Mouse (Mus musculus): ENCODE measurements around the gene Hoxa9.

The Hoxa9 gene

DNA sequence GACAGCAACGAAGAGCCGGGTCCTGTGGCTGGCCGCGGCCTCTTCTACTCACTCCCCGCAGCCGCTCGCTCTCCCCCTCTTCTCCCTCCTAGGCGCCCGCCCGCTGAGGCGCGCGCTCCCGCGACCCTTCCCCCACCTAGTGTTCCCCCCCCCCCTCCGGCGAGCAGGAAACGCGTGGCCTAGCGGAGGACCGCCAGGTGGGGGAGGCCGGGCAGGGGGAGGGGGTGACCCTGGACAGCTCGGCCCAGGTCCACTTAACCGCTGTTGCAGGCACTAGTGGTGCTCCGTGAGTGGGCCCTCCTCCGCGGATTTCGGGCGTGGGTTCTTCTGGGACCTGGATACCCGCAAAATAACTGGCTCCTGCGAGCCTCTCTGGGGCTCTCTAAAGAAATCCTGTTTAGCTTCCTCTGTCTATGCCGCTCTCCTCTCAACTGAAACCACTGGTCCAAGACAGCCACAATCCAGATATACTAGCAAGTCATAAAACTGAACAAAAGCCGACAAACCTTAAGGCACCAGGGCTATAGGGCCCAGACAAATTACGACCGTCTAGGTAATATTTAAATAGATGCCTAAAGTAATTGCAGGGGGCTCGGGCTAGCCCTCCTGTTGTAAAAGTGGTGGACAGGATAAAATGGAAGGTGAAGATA, at the start of gene Hoxa9:
TSS of gene Hoxa9 (minus strand) at position 574 of the 650 bp plus-strand sequence.
- DNase-seq: no peak

DNA sequence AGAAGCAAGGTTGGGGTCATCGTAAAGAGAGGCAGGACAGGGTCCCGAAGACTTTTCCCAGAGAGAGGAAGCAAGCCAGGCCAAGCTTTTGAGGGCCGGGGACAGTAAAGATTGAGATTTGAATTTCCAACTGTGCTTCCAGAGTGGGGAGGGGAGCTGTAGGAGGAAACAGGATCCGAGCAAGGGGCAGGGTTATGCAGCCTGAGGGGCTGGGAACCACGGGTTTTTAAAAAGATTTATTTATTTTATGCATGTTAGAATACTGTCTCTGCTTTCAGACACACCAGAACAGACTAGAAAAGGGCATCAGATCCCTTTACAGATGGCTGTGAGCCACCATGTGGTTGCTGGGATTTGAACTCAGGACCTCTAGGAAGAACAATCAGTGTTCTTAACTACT, 46.0 kb upstream of the Hoxa9 start:
- no peak for DNase-seq

DNA sequence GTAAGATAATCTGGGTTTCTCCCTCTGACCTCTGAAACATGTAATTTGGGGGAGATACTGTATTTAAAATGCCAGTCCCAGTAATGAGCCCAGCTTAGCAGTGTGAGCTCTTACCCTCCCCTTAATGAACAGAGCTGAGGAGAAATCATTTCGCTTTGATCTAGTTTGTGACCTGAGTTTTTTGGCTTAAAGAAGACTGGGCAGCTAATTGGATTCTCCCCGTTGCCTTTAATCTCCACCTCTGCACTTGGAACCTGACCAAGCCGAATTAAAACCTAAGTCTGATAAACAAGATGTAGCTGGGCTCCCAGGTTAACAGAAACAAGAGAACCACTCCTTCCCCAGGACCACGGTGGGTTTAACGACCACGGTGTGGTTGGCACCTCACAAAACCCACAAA, 45.5 kb upstream of the Hoxa9 start:
- no peak for DNase-seq

- DNase-seq: no peak
Observed at GRCm38 (mm10) chr6:52275563-52276280, 44.8 kb upstream of the Hoxa9 start.

DNA sequence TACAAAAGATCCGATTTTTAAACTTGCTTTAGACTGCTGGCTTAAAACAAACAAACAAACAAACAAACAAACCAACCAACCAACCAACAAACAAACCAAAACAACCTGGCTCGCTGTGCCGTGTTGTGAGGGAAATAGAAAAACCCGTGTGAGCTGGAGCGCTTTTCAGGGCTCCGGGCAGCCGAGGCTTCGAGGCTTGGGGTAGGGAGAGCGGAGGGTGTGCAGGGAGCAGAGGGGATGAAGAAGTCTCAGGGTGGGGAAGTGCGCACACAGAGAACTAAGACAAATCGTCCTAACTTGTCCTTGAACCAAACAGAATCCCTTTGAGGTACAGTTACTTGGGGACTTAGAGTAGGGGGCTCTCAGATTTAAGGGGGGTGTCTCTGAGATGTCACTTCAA, 43.7 kb upstream of the Hoxa9 start:
- no peak for DNase-seq

DNA sequence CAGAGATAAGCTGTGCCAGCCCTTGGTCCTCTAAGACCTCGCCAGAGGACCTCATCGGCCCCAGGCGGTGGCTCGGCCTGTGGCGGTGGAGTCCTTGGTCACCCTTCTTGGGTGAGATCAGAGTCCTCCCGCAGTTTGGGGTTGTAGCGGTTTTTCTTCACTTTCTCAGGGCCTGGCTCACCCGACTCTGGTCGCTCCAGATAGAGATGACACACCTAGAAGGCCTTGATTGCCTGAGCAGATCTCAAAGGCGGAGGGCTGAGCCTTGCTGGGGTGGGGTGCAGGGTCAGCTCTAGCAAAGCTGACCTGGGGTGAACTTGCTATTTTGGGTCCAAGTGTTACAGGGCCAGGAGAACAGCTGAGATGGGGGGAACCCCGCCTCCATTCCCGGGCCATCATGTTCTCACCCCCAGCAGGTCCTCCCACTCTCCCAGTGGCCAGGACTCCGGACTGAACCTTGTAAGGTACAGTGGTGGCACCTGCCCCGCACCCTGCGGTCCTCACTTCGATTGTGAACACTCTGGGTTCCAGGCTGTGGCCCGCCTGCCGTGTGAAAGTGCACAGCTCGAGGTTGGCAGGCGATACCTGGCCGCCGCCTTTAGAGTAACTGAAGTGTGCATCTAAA, 42.9 kb upstream of the Hoxa9 start:
- no peak for DNase-seq

DNA sequence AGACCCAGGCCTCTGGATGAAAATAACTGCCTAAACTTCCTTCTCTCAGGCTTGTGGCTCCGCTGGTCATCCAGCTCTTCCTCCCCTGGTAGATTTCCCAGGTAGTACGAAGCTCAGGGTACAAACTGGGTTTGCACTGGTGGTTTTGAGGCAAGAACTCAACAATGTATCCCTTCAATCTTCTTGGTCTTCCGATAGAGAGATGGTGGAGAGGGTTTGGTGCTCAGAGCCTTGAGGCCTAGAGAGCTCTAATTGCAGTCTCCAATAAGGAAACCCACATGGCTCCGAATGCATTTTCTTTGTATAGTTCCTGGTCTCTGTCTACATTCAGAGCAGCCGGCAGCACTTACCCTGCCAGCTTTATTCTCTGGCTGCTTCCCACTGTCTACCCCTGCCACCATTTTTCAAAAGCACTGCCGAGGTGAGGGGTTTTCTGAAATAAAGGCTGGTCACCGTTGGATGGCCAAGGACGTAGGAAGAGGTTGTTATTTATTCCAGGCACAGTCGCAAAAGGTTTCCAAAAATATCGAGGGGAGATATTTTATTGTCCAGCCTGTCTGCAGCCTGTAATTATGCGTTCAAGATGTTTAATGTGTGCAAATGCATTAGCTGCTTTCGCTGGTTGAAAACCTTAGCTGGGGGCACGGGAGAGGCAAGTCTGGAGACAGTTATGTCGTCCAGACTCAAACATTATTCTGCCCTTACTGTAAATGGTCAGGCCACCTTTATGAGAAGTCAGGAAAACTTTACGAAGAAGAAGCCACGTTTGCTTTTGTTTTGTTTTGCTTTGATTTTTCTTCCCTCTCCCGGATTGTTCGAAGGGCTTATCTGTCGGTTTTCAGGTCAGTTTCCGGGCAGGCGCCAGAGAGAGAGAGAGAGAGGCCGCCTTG, 42.1 kb upstream of the Hoxa9 start:
- no peak for DNase-seq

GRCm38 (mm10) chr6:52270494-52271480, 39.9 kb upstream of the Hoxa9 start:
- DNase-seq: peak; percentile 57

GRCm38 (mm10) chr6:52268756-52269155, 37.9 kb upstream of the Hoxa9 start:
- no peak for DNase-seq

DNA sequence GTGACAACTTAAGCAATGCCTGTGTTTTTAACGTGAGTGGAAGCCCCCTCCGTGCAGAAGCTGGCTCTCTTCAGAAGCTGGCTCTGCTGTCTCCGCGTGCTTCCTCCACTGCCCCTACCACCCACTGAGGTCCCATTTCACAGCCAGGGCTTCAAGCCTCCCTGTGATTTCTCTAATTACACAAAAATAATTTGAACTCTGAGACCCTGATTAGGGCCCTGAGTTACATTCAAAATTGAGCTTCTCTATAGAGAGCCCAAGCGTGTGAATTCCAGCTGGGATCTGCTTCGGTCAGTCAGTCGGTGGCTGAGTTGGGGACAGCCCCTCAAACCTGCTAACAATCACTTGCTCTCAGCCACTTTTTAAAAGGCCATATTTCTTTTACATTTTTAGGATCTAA, 37.5 kb upstream of the Hoxa9 start:
- DNase-seq: no peak

DNA sequence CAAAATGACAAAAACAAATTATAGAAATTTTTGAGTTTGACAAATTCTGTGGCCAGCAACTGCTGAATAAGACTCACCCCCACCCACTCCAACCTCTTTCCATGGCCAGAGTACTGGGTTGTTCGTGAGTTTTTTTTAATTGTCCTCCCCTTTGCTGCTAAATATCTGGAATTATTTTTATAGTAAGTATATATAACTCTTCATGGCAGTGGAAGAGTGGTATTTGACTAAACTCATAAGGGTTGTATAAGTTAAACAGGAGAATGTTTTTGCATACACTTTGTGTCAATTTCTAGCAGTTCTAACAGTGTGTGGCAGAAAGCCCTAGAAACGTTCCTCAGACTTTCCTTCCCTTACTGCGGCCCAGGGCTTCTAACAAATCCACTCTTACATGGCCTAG, 36.8 kb upstream of the Hoxa9 start:
- no peak for DNase-seq

- no peak for DNase-seq
Observed at GRCm38 (mm10) chr6:52267221-52267620, 36.3 kb upstream of the Hoxa9 start.

- DNase-seq: no peak
Observed at GRCm38 (mm10) chr6:52266666-52266985, 35.7 kb upstream of the Hoxa9 start.

DNA sequence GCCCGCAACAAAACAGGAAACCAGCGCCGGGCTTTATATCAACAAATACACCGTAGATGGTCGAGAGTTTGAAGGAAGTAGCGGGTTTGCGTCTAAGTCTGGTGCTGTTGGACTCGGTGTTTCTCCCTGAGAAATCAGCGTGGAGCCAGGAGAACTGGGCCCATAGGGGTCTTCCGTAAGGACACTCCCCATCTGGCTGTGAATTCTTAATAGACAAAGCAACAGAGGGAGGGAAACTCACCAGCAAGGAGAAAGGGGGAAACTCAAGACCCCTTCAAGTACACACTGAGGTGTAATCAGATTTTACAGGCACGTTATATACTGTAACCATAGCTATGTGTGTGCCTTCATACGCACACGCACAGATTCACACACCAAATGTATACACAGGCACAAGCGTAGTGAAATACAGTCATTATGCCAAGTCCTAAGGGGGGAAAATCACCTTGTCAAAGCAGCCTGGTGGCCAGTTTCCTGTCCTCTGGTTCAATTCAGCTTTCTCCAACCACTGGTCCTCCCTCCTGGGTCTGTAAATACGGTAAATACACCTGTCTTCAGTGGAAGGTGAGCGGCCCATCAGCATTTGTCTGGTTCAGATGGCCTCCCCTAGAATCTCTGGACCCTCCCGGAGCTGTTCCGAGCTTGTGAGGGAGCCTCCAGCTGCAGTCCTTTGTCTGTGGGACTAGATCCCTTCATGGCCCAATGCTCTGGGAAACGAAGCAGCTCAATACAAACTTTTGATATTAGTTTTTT, 35.2 kb upstream of the Hoxa9 start:
- no peak for DNase-seq

DNA sequence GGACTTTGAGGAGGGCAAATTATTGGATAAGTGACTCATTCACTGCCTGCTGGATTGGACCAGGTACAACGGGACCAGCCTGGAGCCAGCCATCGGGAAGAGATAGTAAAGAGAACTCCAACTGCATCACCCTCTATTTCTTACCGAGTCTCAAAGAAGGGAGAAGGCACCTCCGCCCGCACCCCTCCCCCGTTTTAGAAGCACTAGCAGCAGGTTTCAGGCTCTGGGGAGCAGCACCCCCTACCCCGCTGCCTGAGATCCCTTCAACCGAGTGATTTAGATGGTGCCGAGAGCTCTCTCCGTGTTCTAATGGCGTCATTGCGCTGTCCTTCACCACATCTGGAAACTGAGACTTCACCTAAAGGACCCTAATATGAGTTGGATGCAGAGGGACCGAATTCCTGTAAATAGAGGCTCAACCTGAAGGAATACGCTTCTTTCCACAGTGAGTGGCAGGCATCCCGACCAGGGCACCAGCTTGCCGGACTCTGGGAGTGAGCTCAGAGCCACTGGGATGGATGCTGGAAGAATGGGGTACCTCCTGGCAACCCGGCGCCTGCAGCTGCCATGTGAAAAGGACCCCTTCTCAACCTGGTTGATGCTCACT, 34.5 kb upstream of the Hoxa9 start:
- no peak for DNase-seq

GRCm38 (mm10) chr6:52264106-52264790, 33.4 kb upstream of the Hoxa9 start:
- no peak for DNase-seq

DNA sequence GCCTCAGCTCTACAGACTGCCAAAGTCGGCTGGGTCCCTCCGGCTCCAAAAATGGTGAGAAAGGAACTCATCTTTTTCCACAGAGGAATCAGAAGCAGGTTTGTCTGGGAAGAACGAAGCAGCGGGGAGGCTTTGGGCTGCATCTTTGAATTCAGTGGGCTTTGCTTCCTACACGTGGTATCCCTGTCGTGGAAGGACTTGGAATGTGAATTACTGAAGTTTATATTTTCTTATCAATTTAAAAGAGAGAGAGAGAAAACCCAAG, 32.4 kb upstream of the Hoxa9 start:
- DNase-seq: no peak

DNA sequence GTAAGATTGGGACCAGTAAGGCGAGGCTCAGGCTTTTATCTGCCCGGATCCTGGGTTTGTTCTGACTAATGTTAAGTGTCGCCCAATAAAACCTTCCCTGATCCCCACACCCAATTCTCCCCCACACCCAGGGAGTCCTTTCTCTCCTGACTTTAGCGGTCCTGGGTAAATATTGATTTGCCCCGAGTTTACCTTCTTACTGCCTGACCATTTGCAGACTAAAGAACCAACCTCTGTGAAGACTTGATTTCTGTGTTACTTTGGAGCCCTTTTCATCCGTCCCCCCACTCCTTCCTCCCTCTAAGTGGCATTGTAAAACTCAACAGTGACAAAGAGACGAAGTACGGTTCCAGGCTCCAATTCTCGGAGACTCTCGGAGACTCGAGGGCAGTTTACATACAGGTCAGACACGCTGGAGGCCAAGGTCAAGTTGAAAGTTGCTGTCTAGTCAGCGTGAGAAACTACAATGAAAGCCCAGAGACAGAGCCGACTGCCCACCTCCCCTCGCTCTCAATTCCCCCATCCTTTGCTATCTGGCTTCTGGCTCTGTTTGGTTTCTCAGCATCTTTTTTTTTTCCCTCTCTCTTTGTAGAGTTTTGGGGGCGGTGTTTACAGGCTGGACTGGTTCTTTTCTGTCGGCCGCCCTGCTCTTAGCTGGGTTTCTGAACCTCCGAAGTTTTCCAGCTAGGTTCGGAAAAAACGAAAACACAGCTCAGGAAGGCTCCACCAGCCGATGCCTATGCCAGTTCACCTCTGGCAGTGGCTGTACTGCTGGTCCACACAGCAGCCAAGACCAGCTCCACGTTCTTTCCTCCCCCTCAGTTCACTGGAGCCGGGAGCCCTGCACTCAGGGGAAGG, 31.8 kb upstream of the Hoxa9 start:
- no peak for DNase-seq

- DNase-seq: no peak
Observed at GRCm38 (mm10) chr6:52261751-52262462, 31.0 kb upstream of the Hoxa9 start.
